Mouse (Mus musculus) liver, adult 2 months (tissue): ENCODE measurements around the gene Susd3.

ENCODE experiments used
- CTCF ChIP-seq: fragments of 200-500 bp; IDR thresholded peaks from 2 replicates; pipeline ENCODE4 v1.5.1; 2011; ENCODE audit warnings: low read depth, low read length, control low read depth
- POLR2A ChIP-seq: fragments of 200-500 bp; IDR thresholded peaks from 2 replicates; pipeline ENCODE4 v1.6.1; 2011; ENCODE audit warnings: low read length, control low read depth; ENCODE audit not compliant: insufficient read depth; ENCODE audit errors: extremely low read depth

GRCm38 (mm10) chr13:49246011-49246410 is 2.5 kb downstream of the Susd3 start:
- TF ChIP-seq POLR2A (no peak), CTCF (no peak)
